Comparison of ENCODE assay signal across 1 mouse cellular context in the genomic region with DNA sequence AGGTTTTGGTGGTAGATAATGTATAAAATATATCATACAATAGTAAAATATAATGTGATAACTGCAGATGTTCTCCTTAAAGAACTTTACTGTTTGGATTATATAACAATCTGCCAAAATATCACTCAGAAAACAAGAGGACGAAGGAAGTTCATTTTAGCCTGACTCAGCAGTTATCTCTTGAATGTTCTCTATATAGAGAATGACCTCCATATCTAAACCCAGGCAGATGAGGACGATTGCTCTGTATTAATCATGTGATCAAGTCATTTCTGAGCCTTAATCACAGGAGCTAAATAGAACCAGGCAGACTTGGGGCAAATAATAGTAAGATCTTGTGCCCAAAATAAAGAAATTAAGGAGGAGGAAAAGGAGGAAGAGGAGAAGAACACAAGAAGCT.
TF ChIP-seq lines count a peak whose summit lies in the region.

No protein-coding gene starts in this region.

TF ChIP-seq in MEL, 35 proteins besides CTCF, POLR2A, EP300 and RAD21 (continued from another document):
- TF ChIP-seq MAZ (IDR thresholded peaks at IDR 0.05; ENCODE audit: low read depth, low read length) (no peak), TBP (IDR thresholded peaks at IDR 0.05; ENCODE audit: low read depth, low read length) (no peak), CHD2 (IDR thresholded peaks at IDR 0.05; ENCODE audit: low read length) (no peak), NRF1 (IDR thresholded peaks at IDR 0.05; ENCODE audit: insufficient read depth, low read depth, low read length, poor library complexity, severe bottlenecking) (no peak), USF2 (IDR thresholded peaks at IDR 0.05; ENCODE audit: borderline replicate concordance in 1 of 2, insufficient read depth in 1 of 2, low read depth in 1 of 2, low read length in 2 of 2) (no peak), USF1 (IDR thresholded peaks at IDR 0.05; ENCODE audit: low read depth, low read length) (peak; percentile 85), MEF2A (IDR thresholded peaks at IDR 0.05; ENCODE audit: extremely low read depth, insufficient replicate concordance, low read depth, low read length, poor library complexity, severe bottlenecking) (no peak), KAT2A (conservative IDR thresholded peaks at IDR 0.05; ENCODE audit: low read depth, low read length) (no peak), E2F4 (IDR thresholded peaks at IDR 0.05; ENCODE audit: borderline replicate concordance, low read depth, low read length) (no peak), MXI1 (IDR thresholded peaks at IDR 0.05; ENCODE audit: low read depth, low read length) (no peak), MAFK (IDR thresholded peaks at IDR 0.05; ENCODE audit: borderline replicate concordance, low read depth, low read length) (peak; percentile 99), ZMIZ1 (IDR thresholded peaks at IDR 0.05; ENCODE audit: low read depth, low read length) (no peak), SMC3 (IDR thresholded peaks at IDR 0.05; ENCODE audit: low read depth, low read length) (no peak), NELFE (IDR thresholded peaks at IDR 0.05; ENCODE audit: low read depth, low read length) (no peak), ZKSCAN1 (IDR thresholded peaks at IDR 0.05; ENCODE audit: low read depth, low read length) (no peak), ZC3H11A (IDR thresholded peaks at IDR 0.05; ENCODE audit: low read depth, low read length) (no peak), MYB (IDR thresholded peaks at IDR 0.05; ENCODE audit: low read depth, low read length) (no peak)
